Mouse (Mus musculus): ENCODE results near the gene Mcrs1.

DNA sequence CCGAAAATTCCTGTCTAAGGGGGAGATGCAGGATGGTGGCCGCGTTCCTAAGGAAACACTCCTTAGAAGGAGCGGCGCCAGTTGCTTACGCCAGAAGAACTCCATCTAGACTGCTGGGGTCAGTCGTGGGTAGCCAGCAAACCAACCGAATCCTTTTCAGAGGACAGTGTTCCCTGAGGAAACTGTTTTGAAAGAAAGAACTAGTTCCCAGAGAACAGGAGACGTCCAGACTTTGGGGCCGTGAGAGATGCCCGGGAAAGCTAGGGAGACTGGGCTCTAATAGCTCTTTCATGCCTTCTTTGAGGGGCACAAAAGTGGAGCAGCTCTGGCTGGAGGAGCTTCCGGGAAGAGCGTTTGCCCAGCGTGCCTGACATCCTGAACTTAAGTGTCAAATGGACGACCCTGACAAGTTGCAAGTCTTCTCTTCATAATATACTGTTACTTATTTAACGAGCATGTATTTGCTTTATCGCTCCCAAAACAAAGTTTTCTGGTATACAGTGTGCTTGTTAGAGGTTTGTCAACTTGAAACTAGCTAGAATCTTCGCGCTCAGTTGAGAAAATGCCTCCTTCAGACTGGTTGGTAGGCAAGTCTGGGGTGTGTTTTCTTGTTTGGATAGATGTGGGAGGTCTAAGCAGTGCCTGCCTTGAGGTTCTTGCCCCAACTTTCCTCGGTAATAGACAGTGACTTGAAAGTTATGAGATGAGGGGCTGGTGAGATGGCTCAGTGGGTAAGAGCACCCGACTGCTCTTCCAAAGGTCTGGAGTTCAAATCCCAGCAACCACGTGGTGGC is 817 bp upstream of the Mcrs1 start:
- TF ChIP-seq CTCF (IDR thresholded peaks at IDR 0.05; ENCODE audit: borderline replicate concordance, extremely low read depth, insufficient read depth, insufficient read length) (no peak), POLR2A (IDR thresholded peaks at IDR 0.05; ENCODE audit: borderline replicate concordance, extremely low read depth, insufficient read depth, insufficient read length, poor library complexity, severe bottlenecking) (no peak)
